Mouse (Mus musculus): ENCODE measurements around the gene Exosc7. TPM values are rescaled to one million over a fixed set of nuclear protein-coding genes. Genes with fewer than 3 reads are reported as not detected.
A peak's percentile ranks its signal among the peaks of the same experiment; 100 is the strongest.

Exosc7 gene
- total RNA-seq, 2 experiments from 2014 or later, result 28.0 to 30.2 TPM

DNA sequence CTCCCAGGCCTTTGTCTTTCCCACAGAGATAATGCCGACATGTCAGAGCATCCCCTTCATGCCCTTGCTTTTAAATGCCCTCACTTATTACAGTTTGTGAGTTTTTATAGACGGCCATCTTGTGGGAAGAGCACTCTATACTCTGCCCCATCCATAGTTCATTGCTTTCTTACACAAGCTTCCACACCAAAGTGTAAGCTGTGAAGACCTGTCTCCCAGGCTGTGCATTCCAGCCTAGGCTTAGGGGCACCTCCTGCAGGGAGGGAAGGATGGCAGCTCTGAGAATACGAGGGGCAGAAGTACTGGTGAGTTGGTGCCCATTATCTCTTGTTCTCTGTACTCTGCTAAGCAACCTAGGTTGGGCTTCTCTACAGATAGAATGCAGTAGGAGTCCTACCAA lies 20.0 kb downstream of the Exosc7 start:
- intact Hi-C loops (cut with DNase I), result no loop called here
- DNase-seq (ENCODE audit: low spot score), result no peak

DNA sequence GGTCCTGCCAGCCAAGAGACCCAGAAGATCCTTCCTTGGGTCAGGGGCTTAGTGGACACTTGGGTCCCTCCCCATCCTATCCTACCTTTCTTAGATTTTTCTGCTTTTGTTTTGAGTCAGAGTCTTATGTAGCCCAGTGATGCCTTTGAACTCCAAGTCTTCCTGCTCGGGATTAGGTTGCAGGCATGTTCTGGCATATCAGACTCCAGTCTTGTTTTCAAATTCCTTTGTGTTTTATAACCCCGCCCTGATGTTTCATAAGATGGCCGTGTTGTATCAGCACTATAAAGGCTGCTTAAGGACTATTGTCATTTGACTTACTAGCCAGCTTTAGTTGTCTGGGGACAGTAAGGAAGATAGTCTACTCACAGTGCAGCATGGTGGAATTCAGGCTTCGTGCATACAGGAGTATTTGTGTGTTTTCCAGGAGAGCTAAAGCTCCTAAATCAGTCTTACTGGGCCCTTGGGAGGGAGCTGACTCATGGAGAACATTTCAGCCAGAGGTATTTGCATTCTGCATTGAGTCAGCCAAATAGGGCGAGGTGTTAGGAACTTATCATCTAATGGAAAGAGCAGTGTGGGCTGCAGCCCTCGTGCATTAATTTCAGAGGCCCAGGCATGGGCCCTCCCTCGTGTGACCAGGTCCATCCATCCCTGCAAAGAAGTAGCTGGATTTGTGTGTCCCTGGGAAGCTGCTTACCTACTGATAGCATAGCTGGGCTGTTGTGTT lies 24.1 kb downstream of the Exosc7 start:
- DNase-seq (ENCODE audit: low spot score), result no peak

DNA sequence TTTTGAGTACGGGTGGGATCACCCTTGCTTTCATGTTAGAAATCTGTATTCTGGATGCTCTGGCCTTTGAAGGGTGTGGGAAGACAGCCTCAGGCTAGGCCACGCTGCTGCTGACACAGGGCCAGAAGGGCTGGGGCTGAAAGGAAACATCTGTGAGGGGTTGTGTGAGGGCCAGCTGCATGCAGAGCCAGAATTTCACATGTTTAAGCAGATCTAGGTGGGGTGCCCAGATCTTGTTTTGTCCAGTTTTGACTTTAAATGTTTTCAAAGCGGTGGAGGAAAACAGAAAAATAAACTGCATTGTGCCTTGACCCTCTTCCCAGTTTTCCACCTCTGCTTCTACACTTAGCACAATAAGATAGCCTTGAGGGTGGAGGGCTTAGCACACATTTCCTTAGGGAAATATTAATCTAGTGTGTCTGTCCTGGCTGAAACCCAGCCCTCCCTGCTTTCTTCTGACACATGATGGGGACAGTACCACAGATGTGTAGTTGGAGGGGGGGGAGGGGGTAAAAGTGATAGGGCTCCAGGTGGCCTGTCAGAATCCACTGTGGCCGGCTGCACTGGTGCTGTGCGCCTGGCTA lies 26.0 kb downstream of the Exosc7 start:
- DNase-seq (ENCODE audit: low spot score), result peak; percentile 71
- intact Hi-C loops (cut with DNase I), result no loop called here

More for the DNA sequence above, 24.1 kb downstream of the Exosc7 start:
- intact Hi-C loops (cut with DNase I), result no loop called here

DNA sequence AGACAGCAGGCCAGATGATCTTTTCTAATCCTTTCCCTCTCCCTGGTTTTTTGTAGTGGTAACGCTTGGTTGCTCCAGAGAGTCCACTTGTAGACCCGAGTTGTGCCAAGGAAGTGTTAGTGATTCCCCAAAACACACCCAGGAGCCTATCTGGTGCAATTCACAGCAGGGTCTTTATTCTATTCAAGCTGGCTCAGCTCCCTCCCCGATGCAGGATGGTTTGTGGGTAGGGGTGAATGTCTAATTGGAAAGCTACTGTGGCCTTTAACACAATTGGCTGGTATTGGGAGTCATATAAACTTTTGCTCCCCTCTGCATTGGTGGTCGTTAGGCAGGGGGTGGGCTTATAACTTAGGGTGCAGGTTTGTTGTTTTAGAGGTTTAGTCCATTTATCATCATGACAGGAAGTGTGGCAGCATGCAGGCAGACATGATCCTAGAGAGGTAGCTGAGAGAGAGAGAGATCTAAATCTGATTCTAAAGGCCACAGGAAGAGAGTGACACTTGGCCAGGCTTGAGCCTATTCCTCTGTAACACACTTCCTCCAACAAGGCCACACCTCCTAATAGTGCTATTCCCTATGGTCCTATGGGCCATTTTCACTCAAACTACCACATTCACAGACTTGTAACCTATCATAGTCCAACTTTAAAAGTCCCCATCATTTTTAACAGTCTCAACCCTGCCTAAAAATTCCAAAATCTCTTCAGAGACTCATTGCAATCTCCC lies 27.0 kb downstream of the Exosc7 start:
- intact Hi-C loops (cut with DNase I), result no loop called here
- no peak for DNase-seq (ENCODE audit: low spot score)

GRCm38 (mm10) chr9:123148430-123148829 lies 35.4 kb downstream of the Exosc7 start:
- intact Hi-C loops (cut with DNase I), result no loop called here

GRCm38 (mm10) chr9:123150241-123151020 lies 37.4 kb downstream of the Exosc7 start, which contains the start of gene Clec3b:
Gene Clec3b, plus strand, starts transcription at chr9:123150946.
- intact Hi-C loops (cut with DNase I), result no loop called here
- peak; percentile 49 for DNase-seq (ENCODE audit: low spot score)

More at GRCm38 (mm10) chr9:123148430-123148829, 35.4 kb downstream of the Exosc7 start:
- DNase-seq (ENCODE audit: low spot score), result peak; percentile 61

GRCm38 (mm10) chr9:123151561-123151960 lies 38.5 kb downstream of the Exosc7 start:
- DNase-seq (ENCODE audit: low spot score), result no peak
- intact Hi-C loops (cut with DNase I), result no loop called here

- intact Hi-C loops (cut with DNase I), result no loop called here
- no peak for DNase-seq (ENCODE audit: low spot score)
Observed at GRCm38 (mm10) chr9:123152026-123152425, 39.0 kb downstream of the Exosc7 start.

DNA sequence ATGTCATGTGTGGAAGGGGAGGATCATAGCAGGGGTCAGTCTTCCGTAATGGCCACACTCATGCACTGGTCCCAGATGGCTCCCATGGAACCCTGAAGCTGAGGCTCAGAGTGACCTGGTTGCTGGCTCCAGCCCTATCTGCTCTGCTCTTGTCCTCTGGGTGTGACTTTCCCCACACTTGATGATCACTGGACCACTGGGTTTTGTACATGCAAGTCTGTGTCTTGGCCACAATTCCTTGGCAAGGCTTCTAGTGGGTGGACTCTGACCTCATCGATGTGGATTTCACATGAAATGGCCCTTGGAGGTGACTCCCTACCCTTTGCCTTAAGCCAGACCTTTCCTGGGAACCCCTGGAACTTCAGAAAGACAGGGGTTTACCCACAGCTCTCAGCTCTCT lies 40.1 kb downstream of the Exosc7 start:
- intact Hi-C loops (cut with DNase I), result no loop called here
- DNase-seq (ENCODE audit: low spot score), result peak; percentile 53

GRCm38 (mm10) chr9:123156910-123157361 lies 43.9 kb downstream of the Exosc7 start:
- DNase-seq (ENCODE audit: low spot score), result peak; percentile 66
- intact Hi-C loops (cut with DNase I), result loop anchor here (5.0 kb wide), 2 partner anchors 285 to 365 kb away; no protein-coding TSS in a partner anchor

DNA sequence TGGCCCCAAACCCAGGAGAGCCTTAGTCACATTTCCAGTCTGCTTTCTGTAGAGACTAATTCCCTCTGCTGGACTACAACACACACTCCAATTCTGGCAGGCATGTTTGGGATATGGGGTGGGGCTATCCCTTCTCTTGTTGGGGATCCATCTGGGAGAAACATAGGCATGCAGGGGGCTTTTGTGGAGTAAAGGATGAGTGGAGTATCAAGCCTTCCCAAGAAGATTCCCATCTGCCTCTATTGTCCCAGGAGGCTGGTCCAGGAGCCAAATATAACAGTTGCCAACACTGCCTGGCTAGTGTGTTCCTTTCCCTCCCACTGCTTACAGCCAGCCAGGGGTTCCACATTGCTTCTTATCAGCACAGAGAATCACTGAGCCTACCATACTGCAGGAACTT lies 44.7 kb downstream of the Exosc7 start:
- peak; percentile 27 for DNase-seq (ENCODE audit: low spot score)
- intact Hi-C loops (cut with DNase I), result loop anchor here (5.0 kb wide), 2 partner anchors 285 to 365 kb away; no protein-coding TSS in a partner anchor

GRCm38 (mm10) chr9:123158125-123158836 lies 45.3 kb downstream of the Exosc7 start:
- no peak for DNase-seq (ENCODE audit: low spot score)
- intact Hi-C loops (cut with DNase I), result loop anchor here (5.0 kb wide), 2 partner anchors 284 to 364 kb away; no protein-coding TSS in a partner anchor

DNA sequence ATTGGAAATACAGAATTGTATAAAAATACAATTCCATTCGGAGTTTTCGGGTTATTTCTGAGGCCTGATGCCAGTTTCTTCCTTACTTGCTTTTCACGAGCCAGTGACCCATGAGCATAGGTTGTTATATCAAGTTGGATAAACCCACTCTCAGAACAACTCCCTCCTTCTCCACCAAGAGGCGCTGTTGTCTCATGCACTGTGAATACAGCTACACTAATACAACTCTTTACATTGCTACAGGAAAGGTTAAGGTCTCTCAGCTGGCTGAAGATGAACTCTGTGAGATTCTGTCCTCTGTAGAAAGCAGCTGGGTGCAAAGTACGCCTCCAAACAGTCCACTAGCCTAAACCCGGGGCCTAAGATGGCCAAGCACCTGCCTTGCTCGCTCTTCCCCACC lies 46.3 kb downstream of the Exosc7 start:
- intact Hi-C loops (cut with DNase I), result loop anchor here (1.0 to 5.0 kb wide), 3 partner anchors 94 to 363 kb away; no protein-coding TSS in a partner anchor
- no peak for DNase-seq (ENCODE audit: low spot score)

GRCm38 (mm10) chr9:123161792-123162191 lies 48.8 kb downstream of the Exosc7 start:
- intact Hi-C loops (cut with DNase I), result no loop called here

DNA sequence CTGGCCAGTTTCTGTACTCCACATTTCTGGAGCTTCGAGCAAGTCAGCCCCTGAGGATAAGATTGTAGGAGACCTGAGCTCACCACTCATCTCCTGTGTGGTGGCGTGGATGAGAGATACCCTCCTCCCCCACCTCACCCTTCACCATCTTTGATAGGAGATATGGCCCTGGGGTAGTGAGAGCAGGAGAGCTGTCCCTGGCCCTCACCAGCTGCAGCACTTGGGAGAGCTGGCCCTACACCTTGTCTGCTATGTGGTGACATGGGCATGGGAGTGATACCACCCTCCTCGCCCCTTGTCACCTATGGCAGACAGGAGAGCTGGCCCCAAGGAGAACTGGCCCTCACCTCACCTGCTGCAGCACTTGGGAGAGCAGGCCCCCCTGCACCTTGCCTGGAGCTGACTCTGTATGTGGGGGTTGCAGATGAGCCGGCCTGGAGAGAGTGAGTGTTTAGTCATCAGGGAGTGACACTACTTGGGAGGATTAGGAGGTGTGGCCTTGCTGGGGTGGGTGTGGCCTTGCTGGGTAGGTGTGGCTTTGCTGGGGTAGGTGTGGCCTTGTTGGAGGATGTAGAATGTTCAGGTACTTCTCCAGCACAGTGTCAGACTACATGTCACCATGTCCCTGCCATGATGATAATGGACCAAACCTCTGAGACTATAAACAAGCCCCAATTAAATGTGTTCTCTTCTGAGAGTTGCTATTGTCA lies 50.1 kb downstream of the Exosc7 start:
- intact Hi-C loops (cut with DNase I), result no loop called here
- no peak for DNase-seq (ENCODE audit: low spot score)

More at GRCm38 (mm10) chr9:123161792-123162191, 48.8 kb downstream of the Exosc7 start:
- DNase-seq (ENCODE audit: low spot score), result no peak

- no peak for DNase-seq (ENCODE audit: low spot score)
- intact Hi-C loops (cut with DNase I), result no loop called here
Observed at GRCm38 (mm10) chr9:123165781-123166443, 52.9 kb downstream of the Exosc7 start.

- intact Hi-C loops (cut with DNase I), result no loop called here
- no peak for DNase-seq (ENCODE audit: low spot score)
Observed at GRCm38 (mm10) chr9:123173760-123174159, 60.7 kb downstream of the Exosc7 start.

DNA sequence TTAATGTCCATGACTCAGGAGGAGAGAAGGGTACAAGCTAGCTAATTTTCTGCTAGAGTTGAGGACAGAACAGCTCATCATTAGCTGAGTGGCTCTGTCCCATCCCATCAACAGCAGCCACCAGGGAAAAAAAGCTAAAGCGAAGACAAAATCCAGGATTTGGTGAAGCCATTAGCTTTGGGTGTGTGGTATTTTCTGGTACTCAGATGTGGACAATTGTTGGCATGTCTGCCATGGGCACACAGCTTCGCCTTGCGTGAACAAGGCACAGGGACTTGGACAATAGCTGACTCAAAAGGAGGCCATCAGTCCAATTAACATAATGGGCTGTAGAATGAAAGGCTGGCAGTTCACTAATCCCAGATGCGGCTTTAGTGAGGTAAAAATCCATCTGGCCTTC lies 61.3 kb downstream of the Exosc7 start:
- intact Hi-C loops (cut with DNase I), result no loop called here
- DNase-seq (ENCODE audit: low spot score), result no peak

All from heart, postnatal 25 days (tissue).